8 mouse cellular contexts compared by ENCODE assay signal in genomic region chr17:67354451-67355011, GRCm38 (mm10). TPM values are rescaled to one million over a fixed set of nuclear protein-coding genes. Genes with fewer than 3 reads are reported as not detected.
DNase-seq lines count a peak whose midpoint lies in the region; ATAC-seq lines count a peak whose summit lies in the region.

TSS of gene Ptprm (minus strand) at chr17:67354457.

- peak within 1 kb of the TSS; percentile 61 for H3K4me2 ChIP-seq in hindbrain, embryonic 12.5 days (replicated peaks)
- H3K4me2 ChIP-seq in lung, embryonic 16.5 days (ENCODE audit: low read depth, low read length), result peak within 1 kb of the TSS; percentile 84

- peaks cover 27% of the 10 kb centered on the region for H3K27me3 ChIP-seq in hindbrain, embryonic 12.5 days
- H3K27me3 ChIP-seq in lung, embryonic 16.5 days (ENCODE audit: control insufficient read depth, insufficient read depth, low read depth, low read length), result peaks cover 2% of the 10 kb centered on the region; the same call in 1 of the 2 replicates

- DNase-seq in adrenal gland, adult (ENCODE audit: inconsistent age in 2 of 2, low spot score in 1 of 2), result peak; percentile 92 to 97
- peak; percentile 81 to 87 for DNase-seq in cerebellum, postnatal 25 days
- DNase-seq in frontal cortex, postnatal 36 days (ENCODE audit: low spot score in 2 of 2), result peak; percentile 66 to 67
- peak; percentile 72 to 82 for DNase-seq in layer of hippocampus, postnatal 10 days (ENCODE audit: low spot score in 2 of 2)
- DNase-seq in retina, embryonic 14.5 days (ENCODE audit: low spot score), result peak; percentile 88
- peak; percentile 86 for DNase-seq in urinary bladder, adult 2 months (ENCODE audit: low spot score)

- H3K4me3 ChIP-seq in hindbrain, embryonic 12.5 days, result peak within 1 kb of the TSS; percentile 53
- peak within 1 kb of the TSS; percentile 72 for H3K4me3 ChIP-seq in lung, embryonic 16.5 days (ENCODE audit: low read length)

- H3K27ac ChIP-seq in hindbrain, embryonic 12.5 days, result peak within 1 kb of the TSS; percentile 53
- H3K27ac ChIP-seq in lung, embryonic 16.5 days (ENCODE audit: low read length), result peak within 1 kb of the TSS; percentile 85

- peak; percentile 96 for ATAC-seq in hindbrain, embryonic 12.5 days (ENCODE audit: low FRiP score)
- ATAC-seq in lung, embryonic 16.5 days (ENCODE audit: low read depth), result peak; percentile 90

- WGBS in hindbrain, embryonic 12.5 days, result under 1% methylated on average over 66 of the region's 73 CpGs
- WGBS in lung, embryonic 16.5 days, result under 1% methylated on average over 63 of the region's 73 CpGs

- peak within 1 kb of the TSS; percentile 70 for H3K9ac ChIP-seq in hindbrain, embryonic 12.5 days
- H3K9ac ChIP-seq in lung, embryonic 16.5 days (ENCODE audit: low read length), result peak within 1 kb of the TSS; percentile 96

- no peaks in the 10 kb centered on the region for H3K36me3 ChIP-seq in hindbrain, embryonic 12.5 days
- no peaks in the 10 kb centered on the region for H3K36me3 ChIP-seq in lung, embryonic 16.5 days (ENCODE audit: control insufficient read depth, insufficient read depth, low read length)

- H3K9me3 ChIP-seq in hindbrain, embryonic 12.5 days (replicated peaks), result no peaks in the 10 kb centered on the region
- 0 out of 2 replicates have a peak, but pooled peaks cover 1% of the 10 kb centered on the region for H3K9me3 ChIP-seq in lung, embryonic 16.5 days (ENCODE audit: control insufficient read depth, low read length)

- H3K4me1 ChIP-seq in hindbrain, embryonic 12.5 days, result peaks cover 18% of the 10 kb centered on the region
- peaks cover 23% of the 10 kb centered on the region for H3K4me1 ChIP-seq in lung, embryonic 16.5 days (replicated peaks; ENCODE audit: control insufficient read depth, insufficient read depth, low read length)

RNA-seq across cellular contexts. Expression of gene Ptprm, which starts in this region (rescaled TPM):
- polyA plus RNA-seq in hindbrain, embryonic 12.5 days (2016; fragmentation: Nextera tagmentation; extraction: Ambion mirVana), result 16.5 and 17.3 TPM in 2 replicates
- total RNA-seq in layer of hippocampus, postnatal 10 days (2021), result 10 to 100 TPM; 27.3 to 31.9 TPM
- 45.7 and 47.0 TPM in 2 replicates for polyA plus RNA-seq in lung, embryonic 16.5 days (2015; fragmentation: Nextera tagmentation; extraction: Ambion mirVana)
- 15.0 and 20.1 TPM in 2 replicates for polyA plus RNA-seq in urinary bladder, adult 2 months (2012; rRNA removed)

Comparison
In these comparisons a context has a peak if more than half of its experiments do, and no peak if none do; other contexts are left out.
1. Peak in every context shown above with its lines: DNase-seq, ATAC-seq, H3K4me3 ChIP-seq and H3K27ac ChIP-seq.